Mouse (Mus musculus) embryonic facial prominence, embryonic 10.5 days (tissue): ENCODE results near the gene Pip5k1c. TPM values are rescaled to one million over a fixed set of nuclear protein-coding genes. Genes with fewer than 3 reads are reported as not detected.

Experiments used
- DNase-seq: peaks from one replicate; pipeline ENCODE4 v3.0.0-alpha.2; 2017; ENCODE audit warnings: low spot score
- H3K27ac ChIP-seq: fragments of 300-500 bp; sonication (generic); replicated peaks from 2 replicates; pipeline ENCODE4 v1.5.1; 2016; ENCODE audit warnings: mild to moderate bottlenecking
- H3K27me3 ChIP-seq: fragments of 300-500 bp; sonication (generic); replicated peaks from 2 replicates; pipeline ENCODE4 v1.6.1; 2016; ENCODE audit warnings: low read depth, mild to moderate bottlenecking; ENCODE audit not compliant: poor library complexity, severe bottlenecking
- H3K36me3 ChIP-seq: fragments of 300-500 bp; sonication (generic); replicated peaks from 2 replicates; pipeline ENCODE4 v1.6.1; 2016; ENCODE audit warnings: mild to moderate bottlenecking, moderate library complexity
- H3K4me1 ChIP-seq: fragments of 300-500 bp; sonication (generic); 2 replicates; pipeline ENCODE4 v1.6.1; 2016
- H3K4me3 ChIP-seq: fragments of 300-500 bp; sonication (generic); 2 replicates; pipeline ENCODE4 v1.5.1; 2016; ENCODE audit warnings: mild to moderate bottlenecking, moderate library complexity
- H3K9me3 ChIP-seq: fragments of 300-500 bp; sonication (generic); 2 replicates; pipeline ENCODE4 v1.6.1; 2016; ENCODE audit warnings: mild to moderate bottlenecking
- WGBS: fragments of 180-500 bp; shearing (Covaris S2); methylation state at CpG from one replicate; pipeline ENCODE4 v1.1.7; 2016; 5-methylcytosine and 5-hydroxymethylcytosine counted together
- polyA plus RNA-seq: library from polyadenylated mRNA; unstranded; fragments of >200 nt; fragmentation: Nextera tagmentation; extraction: Ambion mirVana; gene quantifications from 2 replicates; pipeline ENCODE4 v1.2.1, GENCODE M21; 2016

Pip5k1c gene
- polyA plus RNA-seq, 1 experiment from 2014 or later, result 72.2 TPM

DNA sequence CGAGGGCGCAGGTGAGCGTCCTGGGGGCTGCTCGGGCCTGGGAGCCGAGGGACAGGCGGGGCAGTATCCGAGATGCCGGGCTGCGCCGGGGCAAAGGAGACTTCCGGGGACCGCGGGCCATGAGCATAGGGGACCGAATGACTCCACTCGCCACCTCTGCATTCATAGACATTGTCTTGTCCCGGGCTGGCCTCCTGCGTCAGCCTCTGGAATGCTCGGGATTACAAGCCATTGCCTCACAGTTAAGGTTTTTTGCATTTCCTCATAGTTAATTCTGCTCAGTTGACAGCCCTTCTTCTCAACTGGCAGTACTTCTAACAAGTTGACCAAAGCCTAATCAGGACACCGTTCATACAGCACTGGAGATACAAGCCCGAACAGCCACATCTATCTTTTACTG, 28.7 kb downstream of the Pip5k1c start:
- no peaks in the 10 kb centered on the region for H3K27me3 ChIP-seq
- no peaks in the 10 kb centered on the region for H3K9me3 ChIP-seq
- 3% methylated on average over 20 of the region's 20 CpGs for WGBS
- H3K4me3 ChIP-seq, result peak overlapping the region; percentile 87
- H3K36me3 ChIP-seq, result peaks cover 69% of the 10 kb centered on the region
- peak overlapping the region; percentile 95 for H3K27ac ChIP-seq
- no peak for DNase-seq
- peaks cover 47% of the 10 kb centered on the region for H3K4me1 ChIP-seq

GRCm38 (mm10) chr10:81322444-81322843, 29.7 kb downstream of the Pip5k1c start:
- 95% methylated on average over 27 of the region's 27 CpGs for WGBS
- Histone ChIP-seq H3K27ac (no peak overlapping the region), H3K36me3 (peaks cover 69% of the 10 kb centered on the region), H3K4me1 (peaks cover 44% of the 10 kb centered on the region), H3K9me3 (no peaks in the 10 kb centered on the region), H3K27me3 (no peaks in the 10 kb centered on the region), H3K4me3 (peak overlapping the region; percentile 87)
- no peak for DNase-seq

- 94% methylated on average over 23 of the region's 23 CpGs for WGBS
These were observed 30.5 kb downstream of the Pip5k1c start for GRCm38 (mm10) chr10:81323141-81323775.

DNA sequence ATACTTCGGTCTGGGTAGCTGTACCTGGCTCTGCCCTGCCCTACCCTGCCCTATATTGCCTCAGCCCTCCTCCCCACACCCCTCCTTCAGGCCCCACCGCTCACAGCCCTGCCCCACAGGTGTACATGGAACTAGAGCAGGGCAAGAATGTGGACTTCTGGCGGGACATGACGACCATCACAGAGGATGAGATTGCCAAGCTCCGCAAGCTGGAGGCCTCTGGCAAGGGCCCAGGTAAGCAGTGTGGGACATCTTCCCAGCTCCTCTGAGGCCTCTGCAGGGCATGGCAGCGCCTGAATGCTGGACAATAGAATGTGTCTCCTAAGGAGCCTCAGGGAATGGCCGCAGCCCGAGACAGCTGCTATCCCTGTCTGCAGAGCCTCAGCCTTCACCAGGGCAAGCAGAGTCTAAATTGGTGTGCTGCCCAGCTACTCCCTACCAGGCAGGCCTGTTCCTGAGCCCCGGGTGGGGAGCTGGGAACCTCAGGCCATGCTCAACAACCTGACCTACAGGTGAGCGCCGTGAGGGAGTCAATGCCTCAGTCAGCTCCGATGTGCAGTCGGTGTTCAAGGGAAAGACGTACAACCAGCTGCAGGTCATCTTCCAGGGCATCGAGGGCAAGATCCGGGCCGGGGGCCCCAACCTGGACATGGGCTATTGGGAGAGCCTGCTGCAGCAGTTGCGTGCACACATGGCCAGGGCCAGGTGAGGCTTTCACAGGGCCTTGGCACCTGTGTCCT, 31.2 kb downstream of the Pip5k1c start:
- no peak for DNase-seq
- WGBS, result 94% methylated on average over 18 of the region's 18 CpGs
- peaks cover 68% of the 10 kb centered on the region for H3K36me3 ChIP-seq
- no peaks in the 10 kb centered on the region for H3K9me3 ChIP-seq
- no peak overlapping the region for H3K27ac ChIP-seq
- H3K4me3 ChIP-seq, result peak overlapping the region; percentile 14
- H3K27me3 ChIP-seq, result no peaks in the 10 kb centered on the region
- peaks cover 43% of the 10 kb centered on the region for H3K4me1 ChIP-seq

More at GRCm38 (mm10) chr10:81323141-81323775, 30.5 kb downstream of the Pip5k1c start:
- Histone ChIP-seq H3K9me3 (no peaks in the 10 kb centered on the region), H3K27ac (no peak overlapping the region), H3K4me3 (peak overlapping the region; percentile 87; the same call in 1 of the 2 replicates), H3K27me3 (no peaks in the 10 kb centered on the region), H3K4me1 (peaks cover 43% of the 10 kb centered on the region), H3K36me3 (peaks cover 68% of the 10 kb centered on the region)
- no peak for DNase-seq

GRCm38 (mm10) chr10:81325176-81325575, 32.4 kb downstream of the Pip5k1c start:
- DNase-seq, result no peak
- Histone ChIP-seq H3K4me3 (no peak overlapping the region), H3K9me3 (no peaks in the 10 kb centered on the region), H3K4me1 (peaks cover 44% of the 10 kb centered on the region), H3K27me3 (peaks cover 4% of the 10 kb centered on the region; the same call in 1 of the 2 replicates), H3K36me3 (peaks cover 69% of the 10 kb centered on the region), H3K27ac (no peak overlapping the region)
- 95% methylated on average over 21 of the region's 21 CpGs for WGBS

- 94% methylated on average over 18 of the region's 18 CpGs for WGBS
- peaks cover 44% of the 10 kb centered on the region for H3K4me1 ChIP-seq
- peaks cover 69% of the 10 kb centered on the region for H3K36me3 ChIP-seq
- H3K9me3 ChIP-seq, result no peaks in the 10 kb centered on the region
- no peak for DNase-seq
- no peak overlapping the region for H3K4me3 ChIP-seq
- no peak overlapping the region for H3K27ac ChIP-seq
- peaks cover 10% of the 10 kb centered on the region; the same call in 1 of the 2 replicates for H3K27me3 ChIP-seq
These were observed 33.0 kb downstream of the Pip5k1c start for GRCm38 (mm10) chr10:81325781-81326180.

GRCm38 (mm10) chr10:81326858-81327257, 34.1 kb downstream of the Pip5k1c start:
- 82% methylated on average over 6 of the region's 6 CpGs for WGBS
- no peak for DNase-seq
- Histone ChIP-seq H3K9me3 (no peaks in the 10 kb centered on the region), H3K4me3 (0 out of 2 replicates have a peak overlapping the region, but pooled peaks have one; percentile 23), H3K4me1 (peaks cover 40% of the 10 kb centered on the region), H3K36me3 (peaks cover 69% of the 10 kb centered on the region), H3K27ac (peak overlapping the region; percentile 24; the same call in 1 of the 2 replicates), H3K27me3 (peaks cover 19% of the 10 kb centered on the region)

DNA sequence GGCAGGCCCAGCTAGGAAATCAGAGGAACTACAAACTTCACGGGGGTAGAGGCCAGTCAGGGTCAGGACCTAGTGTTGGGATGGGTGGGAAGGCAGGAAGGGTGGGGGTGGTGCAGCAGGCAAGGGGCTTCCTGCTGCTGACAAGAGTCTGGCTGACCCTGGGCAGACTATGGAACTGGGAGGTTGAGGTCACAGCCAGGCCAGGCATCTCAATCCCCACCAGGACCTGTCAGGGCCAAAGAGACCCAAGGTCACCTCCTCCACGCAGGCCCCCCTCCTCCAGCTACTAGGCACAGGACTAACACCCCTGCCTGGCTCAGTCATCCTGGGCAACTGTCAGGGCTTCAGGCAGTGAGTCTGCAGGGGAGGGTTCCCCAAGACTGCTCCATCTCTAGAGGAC, 35.2 kb downstream of the Pip5k1c start:
- H3K27ac ChIP-seq, result peak overlapping the region; percentile 55
- peak overlapping the region; percentile 26; the same call in 1 of the 2 replicates for H3K4me3 ChIP-seq
- DNase-seq, result no peak
- H3K27me3 ChIP-seq, result peaks cover 30% of the 10 kb centered on the region
- H3K4me1 ChIP-seq, result peaks cover 40% of the 10 kb centered on the region
- 26% methylated on average over 2 of the region's 2 CpGs for WGBS
- peaks cover 60% of the 10 kb centered on the region for H3K36me3 ChIP-seq
- H3K9me3 ChIP-seq, result no peaks in the 10 kb centered on the region

- WGBS, result 16% methylated on average over 10 of the region's 10 CpGs
- no peak for DNase-seq
- Histone ChIP-seq H3K9me3 (no peaks in the 10 kb centered on the region), H3K27ac (peak within 1 kb of the TSS; percentile 55), H3K27me3 (peaks cover 35% of the 10 kb centered on the region), H3K4me3 (peak within 1 kb of the TSS; percentile 26), H3K36me3 (peaks cover 56% of the 10 kb centered on the region), H3K4me1 (peaks cover 40% of the 10 kb centered on the region)
These were observed 35.6 kb downstream of the Pip5k1c start, which contains the start of gene Tbxa2r for GRCm38 (mm10) chr10:81328386-81328785. TSS of gene Tbxa2r (plus strand) at chr10:81328731.

DNA sequence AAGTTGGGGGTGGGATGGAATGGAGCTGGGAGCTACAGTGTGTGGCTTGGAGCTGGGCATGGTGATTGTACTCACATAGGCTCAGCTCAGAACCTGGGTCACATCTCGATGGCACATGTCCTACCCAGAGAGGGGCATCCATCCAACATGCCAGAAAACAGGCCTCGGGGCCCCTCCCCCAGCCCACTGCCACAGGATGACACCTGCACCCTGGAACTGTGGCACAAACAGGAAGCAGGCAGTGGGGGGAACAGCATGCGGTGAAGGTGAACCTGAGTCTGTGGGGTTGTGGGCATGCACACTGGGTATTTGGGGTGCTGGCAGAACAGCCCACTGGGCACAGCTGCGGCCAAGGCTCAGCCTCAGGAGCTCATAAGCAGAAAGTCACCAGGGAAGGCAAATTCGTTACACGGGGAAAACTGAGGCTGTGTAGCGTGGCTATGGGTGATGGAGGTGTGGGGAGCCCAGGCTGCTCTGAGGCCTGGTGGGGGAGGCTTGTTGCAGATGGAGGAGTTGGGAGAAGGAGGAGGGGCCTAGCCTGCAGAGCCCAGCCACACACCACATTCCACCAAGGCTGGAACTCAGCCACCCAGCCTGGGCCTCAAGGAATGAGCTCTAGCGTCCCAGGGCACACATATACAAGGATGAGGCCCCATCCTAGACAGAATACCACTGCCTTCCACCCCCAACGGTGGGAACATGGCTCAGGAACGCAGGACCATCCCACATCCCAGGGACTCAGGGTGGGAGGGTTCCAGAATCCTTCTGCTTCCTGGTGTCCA, 36.6 kb downstream of the Pip5k1c start:
- Histone ChIP-seq H3K4me3 (peak overlapping the region; percentile 26; the same call in 1 of the 2 replicates), H3K27ac (peak overlapping the region; percentile 36), H3K9me3 (no peaks in the 10 kb centered on the region), H3K4me1 (peaks cover 42% of the 10 kb centered on the region), H3K36me3 (peaks cover 46% of the 10 kb centered on the region), H3K27me3 (peaks cover 45% of the 10 kb centered on the region)
- no peak for DNase-seq
- WGBS, result 75% methylated on average over 10 of the region's 10 CpGs

DNA sequence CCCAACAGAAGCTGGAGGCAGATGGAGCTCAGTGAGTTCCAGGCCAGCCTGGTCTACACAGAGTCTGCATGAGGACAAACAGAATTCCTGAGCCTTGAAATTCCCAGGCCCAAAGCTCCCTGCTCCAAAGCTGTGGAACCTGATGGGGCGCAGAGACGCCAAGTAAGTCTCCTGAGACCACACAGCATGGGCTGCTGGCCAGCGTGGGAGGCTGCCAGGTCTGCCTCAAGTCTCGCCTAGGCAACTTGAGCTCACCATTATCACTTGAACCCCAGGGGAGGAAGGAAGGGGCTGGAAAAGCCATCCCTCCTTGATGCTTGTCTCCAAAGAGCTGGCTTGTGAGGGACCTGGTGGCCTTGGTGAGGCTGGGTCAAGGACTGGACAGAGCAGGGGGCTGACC, 37.2 kb downstream of the Pip5k1c start:
- 58% methylated on average over 4 of the region's 4 CpGs for WGBS
- peak overlapping the region; percentile 36 for H3K27ac ChIP-seq
- no peak for DNase-seq
- peaks cover 51% of the 10 kb centered on the region for H3K27me3 ChIP-seq
- no peak overlapping the region for H3K4me3 ChIP-seq
- H3K4me1 ChIP-seq, result peaks cover 48% of the 10 kb centered on the region
- H3K36me3 ChIP-seq, result peaks cover 40% of the 10 kb centered on the region
- no peaks in the 10 kb centered on the region for H3K9me3 ChIP-seq

- H3K4me3 ChIP-seq, result peak overlapping the region; percentile 45
- peak overlapping the region; percentile 73 for H3K27ac ChIP-seq
- peaks cover 57% of the 10 kb centered on the region for H3K4me1 ChIP-seq
- peaks cover 73% of the 10 kb centered on the region for H3K27me3 ChIP-seq
- H3K9me3 ChIP-seq, result no peaks in the 10 kb centered on the region
- WGBS, result 14% methylated on average over 29 of the region's 29 CpGs
- H3K36me3 ChIP-seq, result peaks cover 17% of the 10 kb centered on the region
- DNase-seq, result no peak
These were observed 39.5 kb downstream of the Pip5k1c start for GRCm38 (mm10) chr10:81332277-81332676.
